ENCODE assay signal across 8 mouse cellular contexts in genomic region chr15:100537913-100538312, GRCm38 (mm10). TPM values are rescaled to one million over a fixed set of nuclear protein-coding genes. Genes with fewer than 3 reads are reported as not detected.
DNase-seq lines count a peak whose midpoint lies in the region; ATAC-seq lines count a peak whose summit lies in the region.
"Had no signal": no experiment of that assay in that cellular context is flagged by ENCODE, and none has a peak within 500 bp of the region (broad histone marks: within the 10 kb centered on the region; RNA-seq: fewer than 3 reads in every experiment).

No protein-coding gene starts in this region.

- no peak overlapping the region for H3K4me3 ChIP-seq in forebrain, embryonic 12.5 days (replicated peaks)
- H3K4me3 ChIP-seq: lung, embryonic 15.5 days had no signal

- ATAC-seq in forebrain, embryonic 12.5 days (ENCODE audit: low FRiP score) = no peak

- H3K9ac ChIP-seq in forebrain, embryonic 12.5 days = no peak overlapping the region
- H3K9ac ChIP-seq: lung, embryonic 15.5 days had no signal

- intact Hi-C loops in heart, postnatal 10 days (cut with DNase I) = loop anchor here (1.0 to 2.0 kb wide), 2 partner anchors 75 to 145 kb away; no protein-coding TSS in a partner anchor

- no peak overlapping the region for H3K27ac ChIP-seq in forebrain, embryonic 12.5 days
- H3K27ac ChIP-seq: lung, embryonic 15.5 days had no signal

- H3K9me3 ChIP-seq in forebrain, embryonic 12.5 days = 0 out of 2 replicates have a peak, but pooled peaks cover 2% of the 10 kb centered on the region
- H3K9me3 ChIP-seq: lung, embryonic 15.5 days had no signal

- H3K36me3 ChIP-seq in forebrain, embryonic 12.5 days (replicated peaks) = peaks cover 35% of the 10 kb centered on the region
- H3K36me3 ChIP-seq: lung, embryonic 15.5 days had no signal

- 92% methylated on average over 6 of the region's 6 CpGs for WGBS in forebrain, embryonic 12.5 days

- H3K4me2 ChIP-seq in forebrain, embryonic 12.5 days = no peak overlapping the region
- H3K4me2 ChIP-seq: lung, embryonic 15.5 days had no signal

- DNase-seq in kidney, postnatal 10 days = peak; percentile 36
- no peak for DNase-seq in kidney, adult 11 months
- DNase-seq in CD8-positive naive resting alpha-beta T cell, adult 2 months (ENCODE audit: low read depth in 2 of 2, low spot score in 2 of 2) = peak; percentile 28 to 55
- DNase-seq in Muller cell, postnatal 12 days (ENCODE audit: inconsistent ontology term) = peak; percentile 14
- DNase-seq in heart, postnatal 10 days = peak; percentile 45 to 55
- DNase-seq in telencephalon, adult 2 months (ENCODE audit: low read depth, low spot score) = peak; percentile 17

- H3K27me3 ChIP-seq in forebrain, embryonic 12.5 days = no peaks in the 10 kb centered on the region
- H3K27me3 ChIP-seq: lung, embryonic 15.5 days had no signal

- H3K4me1 ChIP-seq in forebrain, embryonic 12.5 days = no peaks in the 10 kb centered on the region
- H3K4me1 ChIP-seq: lung, embryonic 15.5 days had no signal

RNA-seq across cellular contexts. Expression of gene Tfcp2, which starts 13.9 kb away (rescaled TPM):
- total RNA-seq in heart, postnatal 10 days (2021) = 10 to 100 TPM; 13.3 to 15.0 TPM
- polyA plus RNA-seq in forebrain, embryonic 12.5 days (2016; fragmentation: Nextera tagmentation; extraction: Ambion mirVana) = 41.7 and 44.8 TPM in 2 replicates

RNA-seq across cellular contexts. Expression of gene Csrnp2, which starts 42.6 kb away (rescaled TPM):
- 1 to 10 TPM; 2.8 to 5.0 TPM for total RNA-seq in heart, postnatal 10 days (2021)
- polyA plus RNA-seq in forebrain, embryonic 12.5 days (2016; fragmentation: Nextera tagmentation; extraction: Ambion mirVana) = 36.4 and 37.0 TPM in 2 replicates
